Mouse (Mus musculus): ENCODE measurements around the gene Syngr1. TPM values are rescaled to one million over a fixed set of nuclear protein-coding genes. Genes with fewer than 3 reads are reported as not detected.
A peak's percentile ranks its signal among the peaks of the same experiment; 100 is the strongest.

Syngr1 gene
- polyA plus RNA-seq, 1 experiment from 2014 or later = 7.0 TPM

GRCm38 (mm10) chr15:80096946-80097881 is 6.1 kb downstream of the Syngr1 start:
- H3K9me3 ChIP-seq = no peaks in the 10 kb centered on the region
- H3K27me3 ChIP-seq (replicated peaks; ENCODE audit: low read depth, poor library complexity, severe bottlenecking) = peaks cover 82% of the 10 kb centered on the region
- H3K27ac ChIP-seq (replicated peaks) = peak overlapping the region; percentile 16; the same call in 1 of the 2 replicates
- peaks cover 46% of the 10 kb centered on the region for H3K4me1 ChIP-seq
- WGBS = 26% methylated on average over 20 of the region's 20 CpGs
- peak overlapping the region; percentile 34 for H3K4me3 ChIP-seq
- peak; percentile 69 for DNase-seq (ENCODE audit: low spot score)
- H3K36me3 ChIP-seq (replicated peaks) = no peaks in the 10 kb centered on the region

GRCm38 (mm10) chr15:80097999-80098461 is 6.9 kb downstream of the Syngr1 start:
- DNase-seq (ENCODE audit: low spot score) = no peak
- H3K27me3 ChIP-seq (replicated peaks; ENCODE audit: low read depth, poor library complexity, severe bottlenecking) = peaks cover 76% of the 10 kb centered on the region

DNA sequence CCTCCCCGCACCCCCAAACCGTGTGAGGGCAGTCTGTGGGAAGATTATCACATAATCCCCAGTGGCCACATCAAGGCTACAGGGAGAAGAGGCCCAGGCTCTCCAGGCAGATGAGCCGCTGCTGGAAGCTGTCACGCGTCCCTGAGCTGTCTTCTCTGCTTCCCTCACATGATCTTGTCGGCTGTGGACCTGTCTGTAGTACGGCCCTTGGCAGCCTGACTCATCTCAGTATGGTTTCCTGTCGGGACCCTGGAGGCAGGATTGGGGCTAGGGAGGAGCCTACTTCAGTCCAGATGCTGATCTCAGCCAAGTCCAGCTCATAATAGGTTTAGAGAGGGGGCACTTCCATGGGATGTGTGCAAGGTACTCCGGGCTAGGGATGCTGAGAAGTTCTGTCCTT is 7.7 kb downstream of the Syngr1 start:
- Histone ChIP-seq H3K4me1 (peaks cover 44% of the 10 kb centered on the region), H3K9me3 (no peaks in the 10 kb centered on the region), H3K36me3 (replicated peaks) (no peaks in the 10 kb centered on the region), H3K4me3 (no peak overlapping the region), H3K27me3 (replicated peaks; ENCODE audit: low read depth, poor library complexity, severe bottlenecking) (peaks cover 68% of the 10 kb centered on the region), H3K27ac (replicated peaks) (no peak overlapping the region)
- no peak for DNase-seq (ENCODE audit: low spot score)
- WGBS = 38% methylated on average over 9 of the region's 9 CpGs

More at GRCm38 (mm10) chr15:80097999-80098461, 6.9 kb downstream of the Syngr1 start:
- H3K4me3 ChIP-seq = no peak overlapping the region
- H3K4me1 ChIP-seq = peaks cover 39% of the 10 kb centered on the region
- no peaks in the 10 kb centered on the region for H3K9me3 ChIP-seq
- no peaks in the 10 kb centered on the region for H3K36me3 ChIP-seq (replicated peaks)
- 31% methylated on average over 8 of the region's 8 CpGs for WGBS
- no peak overlapping the region for H3K27ac ChIP-seq (replicated peaks)

DNA sequence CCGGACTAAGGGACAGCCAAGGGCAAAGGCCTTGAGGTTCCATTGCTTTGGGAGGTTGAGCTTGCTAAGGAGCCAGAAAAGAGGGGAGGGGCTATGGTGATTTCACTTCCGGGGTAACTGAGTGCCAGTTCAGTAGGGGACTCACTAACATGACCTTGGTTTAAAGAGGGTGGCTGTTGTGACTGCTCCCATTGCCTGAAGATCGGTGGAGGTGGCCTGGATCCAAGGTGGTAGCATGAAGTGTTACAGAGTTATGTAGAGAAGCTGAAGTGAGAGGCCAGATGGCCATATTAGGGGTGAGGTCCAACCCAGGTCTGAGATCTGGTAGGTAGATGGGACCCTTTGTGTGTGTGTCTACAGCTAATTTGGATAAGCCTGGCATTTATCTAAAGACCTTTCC is 8.3 kb downstream of the Syngr1 start:
- Histone ChIP-seq H3K4me3 (no peak overlapping the region), H3K9me3 (no peaks in the 10 kb centered on the region), H3K36me3 (replicated peaks) (no peaks in the 10 kb centered on the region), H3K27ac (replicated peaks) (no peak overlapping the region), H3K4me1 (peaks cover 44% of the 10 kb centered on the region), H3K27me3 (replicated peaks; ENCODE audit: low read depth, poor library complexity, severe bottlenecking) (peaks cover 62% of the 10 kb centered on the region)
- DNase-seq (ENCODE audit: low spot score) = no peak
- 75% methylated on average over 3 of the region's 3 CpGs for WGBS

DNA sequence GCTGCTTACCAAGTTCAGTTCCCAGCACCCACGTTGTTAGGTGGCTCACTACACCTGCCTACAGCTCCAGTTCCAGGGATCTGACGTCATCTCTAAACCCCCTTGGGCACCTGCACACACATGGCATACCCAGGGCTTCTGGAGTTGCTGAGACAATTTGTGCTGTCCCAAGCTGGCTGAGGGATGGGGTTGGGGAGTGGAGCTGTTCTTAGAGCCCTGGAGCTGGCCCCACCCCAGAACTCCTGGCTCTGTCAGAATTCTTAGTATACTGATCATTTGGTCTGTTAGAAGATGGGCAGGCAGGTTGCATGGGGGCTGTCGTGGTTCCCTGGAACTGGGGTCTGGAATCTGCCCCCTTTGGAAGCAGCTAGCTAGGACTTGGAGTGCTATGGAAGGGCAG is 9.1 kb downstream of the Syngr1 start:
- peaks cover 51% of the 10 kb centered on the region for H3K4me1 ChIP-seq
- H3K27ac ChIP-seq (replicated peaks) = no peak overlapping the region
- no peak overlapping the region for H3K4me3 ChIP-seq
- no peaks in the 10 kb centered on the region for H3K9me3 ChIP-seq
- no peaks in the 10 kb centered on the region for H3K36me3 ChIP-seq (replicated peaks)
- H3K27me3 ChIP-seq (replicated peaks; ENCODE audit: low read depth, poor library complexity, severe bottlenecking) = peaks cover 62% of the 10 kb centered on the region
- 77% methylated on average over 3 of the region's 3 CpGs for WGBS
- DNase-seq (ENCODE audit: low spot score) = no peak

- H3K27ac ChIP-seq (replicated peaks) = no peak overlapping the region
- peaks cover 55% of the 10 kb centered on the region for H3K4me1 ChIP-seq
- peaks cover 56% of the 10 kb centered on the region for H3K27me3 ChIP-seq (replicated peaks; ENCODE audit: low read depth, poor library complexity, severe bottlenecking)
- no peaks in the 10 kb centered on the region for H3K9me3 ChIP-seq
- no peak overlapping the region for H3K4me3 ChIP-seq
- WGBS = 87% methylated on average over 10 of the region's 10 CpGs
- no peak for DNase-seq (ENCODE audit: low spot score)
- no peaks in the 10 kb centered on the region for H3K36me3 ChIP-seq (replicated peaks)
These were observed 9.7 kb downstream of the Syngr1 start for GRCm38 (mm10) chr15:80100871-80101270.

- Histone ChIP-seq H3K36me3 (replicated peaks) (no peaks in the 10 kb centered on the region), H3K9me3 (no peaks in the 10 kb centered on the region), H3K27me3 (replicated peaks; ENCODE audit: low read depth, poor library complexity, severe bottlenecking) (peaks cover 49% of the 10 kb centered on the region), H3K4me1 (peaks cover 54% of the 10 kb centered on the region), H3K27ac (replicated peaks) (no peak overlapping the region), H3K4me3 (no peak overlapping the region)
- WGBS = 78% methylated on average over 6 of the region's 6 CpGs
- no peak for DNase-seq (ENCODE audit: low spot score)
These were observed 10.4 kb downstream of the Syngr1 start for GRCm38 (mm10) chr15:80101503-80101902.

GRCm38 (mm10) chr15:80102495-80102894 is 11.4 kb downstream of the Syngr1 start:
- WGBS = 82% methylated on average over 6 of the region's 6 CpGs
- no peaks in the 10 kb centered on the region for H3K36me3 ChIP-seq (replicated peaks)
- DNase-seq (ENCODE audit: low spot score) = no peak

DNA sequence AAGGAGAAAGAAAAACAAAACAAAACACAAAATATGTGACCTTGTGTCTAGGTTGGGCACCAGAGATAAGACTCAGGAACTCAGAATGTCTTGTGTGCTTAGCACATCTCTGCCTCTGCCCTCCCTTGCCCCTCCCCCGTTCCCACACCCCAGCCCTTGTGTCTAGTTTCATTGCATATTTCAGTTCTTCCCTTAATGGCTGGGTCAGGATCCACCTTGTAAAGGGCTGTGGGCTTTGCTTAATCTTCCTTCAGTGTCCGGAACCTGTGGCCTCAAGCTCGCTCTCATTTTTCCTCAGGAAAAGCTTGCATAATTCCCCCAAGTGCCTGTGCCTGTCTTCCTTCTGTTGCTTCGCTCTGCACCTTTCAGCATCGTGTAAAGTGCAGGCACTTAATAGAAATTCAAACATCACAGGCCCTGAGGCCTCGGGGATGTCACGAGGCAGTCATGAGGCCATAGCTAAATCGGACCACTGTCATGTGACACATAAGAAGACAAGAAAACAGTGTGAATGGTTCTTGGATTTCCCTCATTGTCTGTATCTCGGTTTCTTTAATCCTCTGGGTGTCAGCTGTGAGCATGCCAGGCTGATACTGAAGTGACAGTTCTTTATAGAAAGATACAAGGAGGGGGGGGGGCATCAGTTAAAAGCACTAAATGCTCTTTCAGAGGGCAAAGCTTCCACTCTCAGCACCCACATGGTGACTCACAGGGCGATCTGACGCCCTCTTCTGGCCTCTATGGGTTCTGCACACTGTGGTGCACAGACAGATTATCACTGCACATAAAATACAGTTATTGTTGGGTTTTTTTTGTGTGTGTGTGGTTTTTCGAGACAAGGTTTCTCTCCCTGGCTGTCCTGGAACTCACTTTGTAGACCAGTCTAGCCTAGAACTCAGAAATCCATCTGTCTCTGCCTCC is 14.6 kb downstream of the Syngr1 start:
- 75% methylated on average over 12 of the region's 12 CpGs for whole genome bisulfite sequencing

More at GRCm38 (mm10) chr15:80102495-80102894, 11.4 kb downstream of the Syngr1 start:
- Histone ChIP-seq H3K9me3 (no peaks in the 10 kb centered on the region), H3K4me1 (peaks cover 44% of the 10 kb centered on the region), H3K27me3 (replicated peaks; ENCODE audit: low read depth, poor library complexity, severe bottlenecking) (peaks cover 39% of the 10 kb centered on the region), H3K27ac (replicated peaks) (no peak overlapping the region), H3K4me3 (no peak overlapping the region)

DNA sequence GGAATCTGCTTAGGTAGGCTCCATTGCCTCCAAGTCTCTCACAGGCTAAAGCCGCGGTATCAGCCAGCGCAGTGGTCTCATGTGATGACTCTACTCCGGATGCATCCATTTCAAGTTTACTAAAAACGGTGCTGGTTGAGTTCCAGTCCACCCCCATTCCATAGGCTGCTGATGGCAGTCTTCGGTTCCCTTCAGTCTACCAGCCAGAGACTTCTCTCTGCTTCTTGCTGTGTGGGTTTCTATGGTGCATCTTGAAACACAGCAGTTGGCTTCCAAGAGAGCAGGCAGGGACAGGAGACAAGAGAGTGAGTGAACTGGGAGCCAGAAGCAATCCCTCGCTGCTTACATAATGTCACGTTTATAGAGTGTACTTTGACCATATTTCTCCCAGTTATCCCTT is 16.0 kb downstream of the Syngr1 start:
- WGBS = 96% methylated on average over 8 of the region's 8 CpGs
- no peaks in the 10 kb centered on the region for H3K36me3 ChIP-seq (replicated peaks)
- H3K9me3 ChIP-seq = no peaks in the 10 kb centered on the region
- H3K4me3 ChIP-seq = no peak overlapping the region
- no peak overlapping the region for H3K27ac ChIP-seq (replicated peaks)
- no peak for DNase-seq (ENCODE audit: low spot score)
- peaks cover 3% of the 10 kb centered on the region; the same call in 1 of the 2 replicates for H3K27me3 ChIP-seq (replicated peaks; ENCODE audit: low read depth, poor library complexity, severe bottlenecking)
- H3K4me1 ChIP-seq = peaks cover 17% of the 10 kb centered on the region

More for the DNA sequence above, 14.6 kb downstream of the Syngr1 start:
- Histone ChIP-seq H3K9me3 (no peaks in the 10 kb centered on the region), H3K4me1 (peaks cover 25% of the 10 kb centered on the region), H3K27me3 (replicated peaks; ENCODE audit: low read depth, poor library complexity, severe bottlenecking) (peaks cover 9% of the 10 kb centered on the region; the same call in 1 of the 2 replicates), H3K36me3 (replicated peaks) (no peaks in the 10 kb centered on the region), H3K4me3 (no peak overlapping the region), H3K27ac (replicated peaks) (no peak overlapping the region)
- no peak for DNase-seq (ENCODE audit: low spot score)

GRCm38 (mm10) chr15:80107575-80107974 is 16.4 kb downstream of the Syngr1 start:
- no peaks in the 10 kb centered on the region; the same call in 1 of the 2 replicates for H3K27me3 ChIP-seq (replicated peaks; ENCODE audit: low read depth, poor library complexity, severe bottlenecking)
- no peaks in the 10 kb centered on the region for H3K9me3 ChIP-seq
- 91% methylated on average over 3 of the region's 3 CpGs for WGBS
- H3K4me3 ChIP-seq = no peak overlapping the region
- no peak for DNase-seq (ENCODE audit: low spot score)
- no peaks in the 10 kb centered on the region for H3K36me3 ChIP-seq (replicated peaks)
- peaks cover 17% of the 10 kb centered on the region for H3K4me1 ChIP-seq
- H3K27ac ChIP-seq (replicated peaks) = no peak overlapping the region

GRCm38 (mm10) chr15:80111436-80111835 is 20.3 kb downstream of the Syngr1 start:
- no peak overlapping the region for H3K27ac ChIP-seq (replicated peaks)
- no peaks in the 10 kb centered on the region for H3K27me3 ChIP-seq (replicated peaks; ENCODE audit: low read depth, poor library complexity, severe bottlenecking)
- peaks cover 9% of the 10 kb centered on the region for H3K4me1 ChIP-seq
- WGBS = 86% methylated on average over 12 of the region's 12 CpGs
- DNase-seq (ENCODE audit: low spot score) = no peak
- H3K4me3 ChIP-seq = no peak overlapping the region
- H3K36me3 ChIP-seq (replicated peaks) = no peaks in the 10 kb centered on the region
- H3K9me3 ChIP-seq = no peaks in the 10 kb centered on the region

Data from embryonic facial prominence, embryonic 10.5 days (tissue).